Mouse (Mus musculus): ENCODE measurements around the gene Tex14. TPM values are rescaled to one million over a fixed set of nuclear protein-coding genes. Genes with fewer than 3 reads are reported as not detected.
"Not testable (repeated sequence)": the region's sequence is repeated elsewhere in the genome, so short reads cannot be mapped to it uniquely, and the experiment has no call there.

Gene Tex14
- polyA plus RNA-seq, 1 experiment from 2014 or later: not detected

- Histone ChIP-seq H3K9me3 (no peaks in the 10 kb centered on the region), H3K4me3 (no peak overlapping the region), H3K4me1 (replicated peaks) (peaks cover 9% of the 10 kb centered on the region; the same call in 1 of the 2 replicates), H3K36me3 (no peaks in the 10 kb centered on the region), H3K27ac (no peak overlapping the region), H3K27me3 (ENCODE audit: insufficient read depth, poor library complexity, severe bottlenecking) (no peaks in the 10 kb centered on the region)
- WGBS: 88% methylated on average over 4 of the region's 4 CpGs
- DNase-seq (ENCODE audit: low spot score): no peak
These were observed 51.1 kb downstream of the Tex14 start for GRCm38 (mm10) chr11:87455984-87456383.

- Histone ChIP-seq H3K4me1 (replicated peaks) (no peaks in the 10 kb centered on the region; the same call in 1 of the 2 replicates), H3K27me3 (ENCODE audit: insufficient read depth, poor library complexity, severe bottlenecking) (no peaks in the 10 kb centered on the region), H3K9me3 (no peaks in the 10 kb centered on the region), H3K27ac (no peak overlapping the region), H3K36me3 (no peaks in the 10 kb centered on the region), H3K4me3 (no peak overlapping the region)
- DNase-seq (ENCODE audit: low spot score): no peak
- WGBS: 87% methylated on average over 6 of the region's 6 CpGs
These were observed 55.7 kb downstream of the Tex14 start for GRCm38 (mm10) chr11:87460566-87460965.

- not testable (repeated sequence) for H3K9me3 ChIP-seq; H3K27me3 ChIP-seq (ENCODE audit: insufficient read depth, poor library complexity, severe bottlenecking); H3K4me1 ChIP-seq (replicated peaks); H3K36me3 ChIP-seq
- peak overlapping the region; percentile 79 for H3K27ac ChIP-seq
- WGBS: under 1% methylated on average over 28 of the region's 58 CpGs
- H3K4me3 ChIP-seq: peak overlapping the region; percentile 39
- DNase-seq (ENCODE audit: low spot score): peak; percentile 77
These were observed 57.1 kb downstream of the Tex14 start for GRCm38 (mm10) chr11:87461780-87462460.

- H3K27me3 ChIP-seq (ENCODE audit: insufficient read depth, poor library complexity, severe bottlenecking): peaks cover under 1% of the 10 kb centered on the region; the same call in 1 of the 2 replicates
- H3K4me3 ChIP-seq: no peak overlapping the region
- no peaks in the 10 kb centered on the region for H3K9me3 ChIP-seq
- 7% methylated on average over 9 of the region's 9 CpGs for WGBS
- H3K4me1 ChIP-seq (replicated peaks): peaks cover under 1% of the 10 kb centered on the region
- no peak overlapping the region for H3K27ac ChIP-seq
- DNase-seq (ENCODE audit: low spot score): peak; percentile 55
- no peaks in the 10 kb centered on the region for H3K36me3 ChIP-seq
These were observed 57.8 kb downstream of the Tex14 start for GRCm38 (mm10) chr11:87462461-87463242.

GRCm38 (mm10) chr11:87463243-87463540 lies 58.3 kb downstream of the Tex14 start:
- WGBS: 64% methylated on average over 5 of the region's 5 CpGs
- H3K4me1 ChIP-seq (replicated peaks): peaks cover 6% of the 10 kb centered on the region
- no peak for DNase-seq (ENCODE audit: low spot score)
- H3K27me3 ChIP-seq (ENCODE audit: insufficient read depth, poor library complexity, severe bottlenecking): peaks cover 4% of the 10 kb centered on the region; the same call in 1 of the 2 replicates
- H3K36me3 ChIP-seq: no peaks in the 10 kb centered on the region
- no peaks in the 10 kb centered on the region for H3K9me3 ChIP-seq
- no peak overlapping the region for H3K27ac ChIP-seq
- H3K4me3 ChIP-seq: no peak overlapping the region

GRCm38 (mm10) chr11:87463792-87464430 lies 59.0 kb downstream of the Tex14 start:
- H3K4me3 ChIP-seq; H3K36me3 ChIP-seq; H3K9me3 ChIP-seq; H3K27me3 ChIP-seq (ENCODE audit: insufficient read depth, poor library complexity, severe bottlenecking); DNase-seq (ENCODE audit: low spot score); H3K27ac ChIP-seq: not testable (repeated sequence)
- WGBS: 75% methylated on average over 4 of the region's 4 CpGs
- peaks cover 10% of the 10 kb centered on the region for H3K4me1 ChIP-seq (replicated peaks)

- Histone ChIP-seq H3K27me3 (ENCODE audit: insufficient read depth, poor library complexity, severe bottlenecking) (peaks cover 16% of the 10 kb centered on the region), H3K9me3 (no peaks in the 10 kb centered on the region), H3K4me3 (no peak overlapping the region), H3K36me3 (no peaks in the 10 kb centered on the region), H3K4me1 (replicated peaks) (peaks cover 16% of the 10 kb centered on the region), H3K27ac (no peak overlapping the region)
- no peak for DNase-seq (ENCODE audit: low spot score)
- WGBS: 78% methylated on average over 6 of the region's 6 CpGs
These were observed 61.2 kb downstream of the Tex14 start for GRCm38 (mm10) chr11:87465990-87466593.

GRCm38 (mm10) chr11:87467491-87468277 lies 62.8 kb downstream of the Tex14 start:
- Histone ChIP-seq H3K36me3 (no peaks in the 10 kb centered on the region), H3K4me1 (replicated peaks) (peaks cover 16% of the 10 kb centered on the region), H3K27me3 (ENCODE audit: insufficient read depth, poor library complexity, severe bottlenecking) (peaks cover 16% of the 10 kb centered on the region), H3K27ac (no peak overlapping the region), H3K4me3 (no peak overlapping the region), H3K9me3 (no peaks in the 10 kb centered on the region)
- 60% methylated on average over 19 of the region's 19 CpGs for WGBS
- no peak for DNase-seq (ENCODE audit: low spot score)

- Histone ChIP-seq H3K9me3 (no peaks in the 10 kb centered on the region), H3K4me1 (replicated peaks) (peaks cover 16% of the 10 kb centered on the region), H3K27ac (no peak overlapping the region), H3K36me3 (no peaks in the 10 kb centered on the region), H3K27me3 (ENCODE audit: insufficient read depth, poor library complexity, severe bottlenecking) (peaks cover 16% of the 10 kb centered on the region), H3K4me3 (no peak overlapping the region)
- no peak for DNase-seq (ENCODE audit: low spot score)
- WGBS: 62% methylated on average over 7 of the region's 7 CpGs
These were observed 63.4 kb downstream of the Tex14 start for GRCm38 (mm10) chr11:87468278-87468655.

GRCm38 (mm10) chr11:87468706-87469315 lies 63.9 kb downstream of the Tex14 start:
- Histone ChIP-seq H3K4me3 (no peak overlapping the region), H3K9me3 (no peaks in the 10 kb centered on the region), H3K36me3 (no peaks in the 10 kb centered on the region), H3K4me1 (replicated peaks) (peaks cover 16% of the 10 kb centered on the region), H3K27me3 (ENCODE audit: insufficient read depth, poor library complexity, severe bottlenecking) (peaks cover 16% of the 10 kb centered on the region), H3K27ac (no peak overlapping the region)
- no peak for DNase-seq (ENCODE audit: low spot score)
- WGBS: 88% methylated on average over 9 of the region's 9 CpGs

GRCm38 (mm10) chr11:87470807-87471698 lies 66.2 kb downstream of the Tex14 start:
- peak overlapping the region; percentile 83 for H3K27ac ChIP-seq
- peaks cover 16% of the 10 kb centered on the region for H3K4me1 ChIP-seq (replicated peaks)

More at GRCm38 (mm10) chr11:87470807-87471698, 66.2 kb downstream of the Tex14 start:
- H3K27me3 ChIP-seq (ENCODE audit: insufficient read depth, poor library complexity, severe bottlenecking): peaks cover 16% of the 10 kb centered on the region
- peak; percentile 81 for DNase-seq (ENCODE audit: low spot score)
- WGBS: under 1% methylated on average over 29 of the region's 63 CpGs
- not testable (repeated sequence) for H3K36me3 ChIP-seq, H3K9me3 ChIP-seq
- H3K4me3 ChIP-seq: peak overlapping the region; percentile 45

All from hindbrain, embryonic 10.5 days (tissue).